Mouse (Mus musculus) erythroblast, embryonic 14.5 days (primary cell): ENCODE measurements around the gene 4930579F01Rik.

Source experiments
- GATA1 ChIP-seq: IDR thresholded peaks from 2 replicates; pipeline ENCODE4 v1.6.1; 2012; ENCODE audit warnings: low read length, inconsistent platforms, mixed read lengths
- TAL1 ChIP-seq: IDR thresholded peaks from 3 replicates; pipeline ENCODE4 v1.6.1; 2012; ENCODE audit warnings: low read length, inconsistent platforms, mixed read lengths

DNA sequence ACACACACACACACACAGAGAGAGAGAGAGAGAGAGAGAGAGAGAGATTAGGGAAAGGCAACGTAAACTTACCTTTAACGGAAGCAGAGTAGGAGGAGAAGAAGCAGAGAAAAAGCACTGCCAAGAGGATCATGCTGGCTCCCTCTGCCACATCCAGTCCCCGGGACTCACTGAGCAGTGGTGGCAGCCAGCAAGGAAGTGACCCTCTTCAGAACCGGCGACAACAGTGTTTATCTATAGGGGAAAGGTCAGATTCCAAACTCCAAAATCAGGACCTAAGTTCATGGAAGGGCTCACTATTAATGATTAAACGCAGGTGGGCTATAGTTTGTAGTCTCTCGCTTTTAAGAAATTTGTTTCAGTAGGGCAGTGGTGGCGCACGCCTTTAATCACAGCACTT lies 62.5 kb downstream of the 4930579F01Rik start:
- no peak for TF ChIP-seq GATA1
- no peak for TF ChIP-seq TAL1
